Mouse (Mus musculus) myocyte (in vitro differentiated cells): ENCODE measurements at regions not wholly inside any gene's neighbourhood (a gene's known extent, or its start where the extent isn't known, plus 50 kb on each side); places are given as distances from the start of the nearest gene placed in this dataset.

ENCODE experiments used
- E2F4 ChIP-seq: IDR thresholded peaks from one replicate; pipeline ENCODE4 v1.6.1; 2011; ENCODE audit warnings: mild to moderate bottlenecking, control low read depth, moderate library complexity; ENCODE audit not compliant: insufficient read depth
- MAX ChIP-seq: IDR thresholded peaks from one replicate; pipeline ENCODE4 v1.6.1; 2011; ENCODE audit warnings: low read depth, mild to moderate bottlenecking, control low read depth
- MYOG ChIP-seq, 3 experiments: IDR thresholded peaks; one replicate each; pipeline ENCODE4 v1.6.1; 2011; ENCODE audit warnings: control low read depth in 2 of 3, low read depth in 2 of 3, mild to moderate bottlenecking in 2 of 3; ENCODE audit not compliant: insufficient read length in 2 of 3, control insufficient read depth in 1 of 3, insufficient read depth in 1 of 3
- POLR2A ChIP-seq: IDR thresholded peaks from one replicate; pipeline ENCODE4 v1.6.1; 2011; ENCODE audit warnings: low read depth, mild to moderate bottlenecking, control low read depth, moderate library complexity; ENCODE audit not compliant: insufficient read length
- TCF3 ChIP-seq: IDR thresholded peaks from one replicate; pipeline ENCODE4 v1.6.1; 2011; ENCODE audit warnings: low read depth, control low read depth; ENCODE audit not compliant: insufficient read length
- USF1 ChIP-seq: IDR thresholded peaks from one replicate; pipeline ENCODE4 v1.6.1; 2011; ENCODE audit warnings: low read depth, mild to moderate bottlenecking, control low read depth, moderate library complexity

- no peak for TF ChIP-seq POLR2A
- TF ChIP-seq TCF3, result no peak
- no peak for TF ChIP-seq E2F4
- no peak for TF ChIP-seq MAX
- TF ChIP-seq MYOG (IDR thresholded peaks at IDR 0.05; ENCODE audit: control insufficient read depth in 1 of 3, insufficient read depth in 1 of 3, insufficient read length in 2 of 3, low read depth in 2 of 3), result no peak
- no peak for TF ChIP-seq USF1
Observed at GRCm38 (mm10) chr4:32165918-32166528, 72.6 kb upstream of the Bach2 start.
